Mouse (Mus musculus) olfactory bulb, adult 2 months (tissue): ENCODE results near the gene Pdcd7.

Experiments
- CTCF ChIP-seq: fragments of 200-500 bp; IDR thresholded peaks from 2 replicates; pipeline ENCODE4 v1.5.1; 2012; ENCODE audit warnings: low read depth, mild to moderate bottlenecking, low read length, moderate library complexity; ENCODE audit not compliant: insufficient read depth
- POLR2A ChIP-seq: fragments of 200-500 bp; IDR thresholded peaks from 2 replicates; pipeline ENCODE4 v1.6.1; 2012; ENCODE audit warnings: mild to moderate bottlenecking, low read depth, low read length, moderate library complexity; ENCODE audit not compliant: insufficient read depth

DNA sequence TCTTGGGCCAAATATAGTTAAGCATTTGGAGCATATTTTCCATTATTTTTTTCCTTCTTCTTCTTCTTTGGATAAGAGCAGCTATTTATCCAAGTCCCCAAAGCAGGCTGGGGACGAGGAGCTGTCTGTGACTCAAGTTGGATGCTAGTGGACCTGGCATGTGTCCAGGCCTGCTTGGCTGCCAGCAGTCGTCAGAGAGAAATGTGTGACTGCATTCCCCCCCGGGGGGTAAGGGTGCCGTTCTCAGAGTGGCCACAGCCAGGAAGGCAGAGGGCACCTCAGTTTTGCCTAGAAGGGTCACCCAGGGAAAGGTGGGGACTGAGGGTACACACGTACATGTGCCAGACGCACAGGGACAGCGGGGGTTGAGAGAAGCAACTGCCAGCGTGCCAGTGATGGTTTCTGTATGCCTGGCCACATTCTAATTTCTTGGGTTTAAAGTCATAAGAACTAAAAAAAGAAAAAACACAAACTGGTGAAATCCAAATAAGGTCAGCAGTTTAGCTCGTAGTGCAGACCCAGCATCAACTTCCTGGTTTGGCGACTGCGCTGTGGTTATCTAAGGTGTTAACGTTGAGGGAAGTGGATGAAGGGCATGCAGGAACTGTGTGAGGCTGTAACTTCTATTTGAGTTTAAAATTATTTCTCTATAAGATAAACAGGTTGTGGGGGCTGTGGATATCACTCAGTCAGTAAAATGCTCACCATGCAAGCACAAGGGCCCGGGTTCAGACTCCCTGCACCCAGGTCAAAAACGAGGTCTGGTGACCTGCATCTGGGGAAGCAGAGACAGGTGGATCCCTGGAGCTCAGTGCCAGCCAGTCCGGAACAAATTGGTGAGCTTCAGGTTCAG is 58.7 kb downstream of the Pdcd7 start:
- no peak for TF ChIP-seq POLR2A
- TF ChIP-seq CTCF = no peak
